ENCODE assay signal across 19 mouse cellular contexts in genomic region chr5:33480582-33481317, GRCm38 (mm10). TPM values are rescaled to one million over a fixed set of nuclear protein-coding genes. Genes with fewer than 3 reads are reported as not detected.
DNase-seq lines count a peak whose midpoint lies in the region; ATAC-seq and TF ChIP-seq lines count a peak whose summit lies in the region.
"Had no signal": no experiment of that assay in that cellular context is flagged by ENCODE, and none has a peak within 500 bp of the region (broad histone marks: within the 10 kb centered on the region; RNA-seq: fewer than 3 reads in every experiment).

No protein-coding gene starts in this region.

- DNase-seq in embryo, embryonic 11 days, result peak; percentile 29
- DNase-seq in embryo, embryonic 10 days (ENCODE audit: low spot score), result no peak
- DNase-seq in stomach, postnatal 0 days (ENCODE audit: low spot score), result no peak
- DNase-seq in adrenal gland, adult 18-20 months (ENCODE audit: low spot score in 2 of 2), result no peak
- DNase-seq in left cerebral cortex, adult 18-20 months (ENCODE audit: low spot score in 2 of 2), result no peak
- DNase-seq: cerebellum, adult 2 months; gastrocnemius, postnatal 25 days; liver; lung, embryonic 14.5 days; right cerebral cortex, adult 18-20 months; spleen, adult 18-20 months had no signal

- no peak; the same call in 1 of the 2 replicates for ATAC-seq in stomach, embryonic 15.5 days (ENCODE audit: insufficient read depth, low FRiP score, low read depth)
- no peak for ATAC-seq in stomach, postnatal 0 days (ENCODE audit: low FRiP score, low TSS enrichment)
- ATAC-seq in intestine, postnatal 0 days, result peak; percentile 77
- 0 out of 2 replicates have a peak, but pooled peaks have one; percentile 21 for ATAC-seq in stomach, embryonic 16.5 days (ENCODE audit: insufficient read depth, low FRiP score)

- no peaks in the 10 kb centered on the region for H3K36me3 ChIP-seq in stomach, embryonic 15.5 days
- no peaks in the 10 kb centered on the region for H3K36me3 ChIP-seq in stomach, postnatal 0 days (ENCODE audit: control insufficient read depth, insufficient read depth, low read length)
- H3K36me3 ChIP-seq in intestine, postnatal 0 days (ENCODE audit: control insufficient read depth, insufficient read depth), result no peaks in the 10 kb centered on the region
- H3K36me3 ChIP-seq in stomach, embryonic 16.5 days (ENCODE audit: control insufficient read depth, insufficient read depth, low read length), result no peaks in the 10 kb centered on the region
- H3K36me3 ChIP-seq: embryonic facial prominence, embryonic 12.5 days had no signal

- 51% methylated on average over 26 of the region's 26 CpGs for WGBS in stomach, embryonic 15.5 days
- WGBS in stomach, postnatal 0 days, result 53% methylated on average over 26 of the region's 26 CpGs
- WGBS in intestine, postnatal 0 days, result 35% methylated on average over 26 of the region's 26 CpGs
- WGBS in stomach, embryonic 16.5 days, result 53% methylated on average over 26 of the region's 26 CpGs

- H3K9ac ChIP-seq in stomach, embryonic 15.5 days, result no peak overlapping the region
- no peak overlapping the region for H3K9ac ChIP-seq in stomach, postnatal 0 days (ENCODE audit: low read length)
- no peak overlapping the region for H3K9ac ChIP-seq in intestine, postnatal 0 days (ENCODE audit: low read depth, low read length)
- no peak overlapping the region for H3K9ac ChIP-seq in stomach, embryonic 16.5 days (ENCODE audit: low read length)
- H3K9ac ChIP-seq: embryonic facial prominence, embryonic 12.5 days; lung, embryonic 14.5 days had no signal

- no peak overlapping the region for H3K4me3 ChIP-seq in stomach, embryonic 15.5 days (replicated peaks)
- H3K4me3 ChIP-seq in stomach, postnatal 0 days (ENCODE audit: low read depth, low read length), result no peak overlapping the region
- H3K4me3 ChIP-seq in intestine, postnatal 0 days (ENCODE audit: low read depth, low read length), result no peak overlapping the region
- no peak overlapping the region for H3K4me3 ChIP-seq in stomach, embryonic 16.5 days (replicated peaks; ENCODE audit: low read length)
- H3K4me3 ChIP-seq: embryonic facial prominence, embryonic 12.5 days had no signal

- peak overlapping the region; percentile 2; the same call in 1 of the 2 replicates for H3K27ac ChIP-seq in stomach, embryonic 15.5 days
- H3K27ac ChIP-seq in stomach, postnatal 0 days (replicated peaks), result no peak overlapping the region
- no peak overlapping the region for H3K27ac ChIP-seq in intestine, postnatal 0 days (ENCODE audit: low read depth, low read length)
- H3K27ac ChIP-seq in stomach, embryonic 16.5 days (ENCODE audit: low read length), result no peak overlapping the region
- H3K27ac ChIP-seq: embryonic facial prominence, embryonic 12.5 days had no signal

- TF ChIP-seq CTCF in stomach, postnatal 0 days (IDR thresholded peaks at IDR 0.05; ENCODE audit: low read depth), result no peak
- TF ChIP-seq CTCF in intestine, postnatal 0 days (IDR thresholded peaks at IDR 0.05; ENCODE audit: low read depth), result no peak

- H3K27me3 ChIP-seq in stomach, embryonic 15.5 days (replicated peaks), result no peaks in the 10 kb centered on the region
- H3K27me3 ChIP-seq in stomach, postnatal 0 days (ENCODE audit: control insufficient read depth, insufficient read depth, low read length), result no peaks in the 10 kb centered on the region
- no peaks in the 10 kb centered on the region for H3K27me3 ChIP-seq in intestine, postnatal 0 days (replicated peaks; ENCODE audit: control insufficient read depth, insufficient read depth, low read length)
- no peaks in the 10 kb centered on the region for H3K27me3 ChIP-seq in stomach, embryonic 16.5 days (ENCODE audit: control insufficient read depth, insufficient read depth, low read length)

- TF ChIP-seq EP300 in stomach, postnatal 0 days (optimal IDR thresholded peaks at IDR 0.05), result no peak

- H3K4me2 ChIP-seq in stomach, embryonic 15.5 days, result no peak overlapping the region
- no peak overlapping the region for H3K4me2 ChIP-seq in stomach, postnatal 0 days (replicated peaks; ENCODE audit: low read depth)
- peak overlapping the region; percentile 38 for H3K4me2 ChIP-seq in intestine, postnatal 0 days (replicated peaks; ENCODE audit: low read depth)
- H3K4me2 ChIP-seq in stomach, embryonic 16.5 days (ENCODE audit: low read depth, low read length), result no peak overlapping the region
- H3K4me2 ChIP-seq: embryonic facial prominence, embryonic 12.5 days; lung, embryonic 14.5 days had no signal

- no peaks in the 10 kb centered on the region for H3K9me3 ChIP-seq in stomach, embryonic 15.5 days
- H3K9me3 ChIP-seq in stomach, postnatal 0 days (ENCODE audit: control insufficient read depth, low read length), result no peaks in the 10 kb centered on the region
- H3K9me3 ChIP-seq in intestine, postnatal 0 days (ENCODE audit: control insufficient read depth), result no peaks in the 10 kb centered on the region
- no peaks in the 10 kb centered on the region for H3K9me3 ChIP-seq in stomach, embryonic 16.5 days (replicated peaks; ENCODE audit: control insufficient read depth, low read length)
- H3K9me3 ChIP-seq: embryonic facial prominence, embryonic 12.5 days had no signal

- no peaks in the 10 kb centered on the region for H3K4me1 ChIP-seq in stomach, embryonic 15.5 days
- no peaks in the 10 kb centered on the region for H3K4me1 ChIP-seq in stomach, postnatal 0 days (replicated peaks; ENCODE audit: control insufficient read depth, insufficient read depth)
- 0 out of 2 replicates have a peak, but pooled peaks cover 2% of the 10 kb centered on the region for H3K4me1 ChIP-seq in intestine, postnatal 0 days (replicated peaks; ENCODE audit: control insufficient read depth, insufficient read depth, low read length)
- H3K4me1 ChIP-seq in stomach, embryonic 16.5 days (ENCODE audit: control insufficient read depth, insufficient read depth, low read length), result no peaks in the 10 kb centered on the region

RNA-seq across cellular contexts. Expression of gene Nkx1-1, which starts 47.0 kb away (rescaled TPM):
- polyA plus RNA-seq in stomach, embryonic 15.5 days (2015; fragmentation: Nextera tagmentation; extraction: Ambion mirVana), result not detected in 2 replicates
- polyA plus RNA-seq in stomach, postnatal 0 days (2015; fragmentation: Nextera tagmentation; extraction: Ambion mirVana), result not detected in 2 replicates
- polyA plus RNA-seq in intestine, postnatal 0 days (2015; fragmentation: Nextera tagmentation; extraction: Ambion mirVana), result not detected in 2 replicates
- not detected in 2 replicates for polyA plus RNA-seq in stomach, embryonic 16.5 days (2015; fragmentation: Nextera tagmentation; extraction: Ambion mirVana)
- not detected for total RNA-seq in adrenal gland, adult 18-20 months (2021)
- not detected for total RNA-seq in left cerebral cortex, adult 18-20 months (2021)
- total RNA-seq: gastrocnemius, postnatal 25 days; left cerebral cortex, adult 8-10 months; megakaryocyte, adult 5-6 weeks; neutrophil, adult 5-6 weeks had no signal
- polyA plus RNA-seq: embryonic facial prominence, embryonic 12.5 days; heart, embryonic 14.5 days; lung, embryonic 14.5 days had no signal

Comparison
In these comparisons a context has a peak if more than half of its experiments do, and no peak if none do; other contexts are left out.
1. ATAC-seq: peak in intestine, postnatal 0 days (single experiment) and stomach, embryonic 16.5 days (single experiment); none in stomach, embryonic 15.5 days (single experiment) and stomach, postnatal 0 days (single experiment).